Mouse (Mus musculus): Measurements from ENCODE around the gene Ppm1m. TPM values are rescaled to one million over a fixed set of nuclear protein-coding genes. Genes with fewer than 3 reads are reported as not detected.
A peak's percentile ranks its signal among the peaks of the same experiment; 100 is the strongest.

The Ppm1m gene
- polyA plus RNA-seq, 1 experiment from 2014 or later: 11.3 TPM

- Histone ChIP-seq H3K9me3 (ENCODE audit: control insufficient read depth, low read length) (no peaks in the 10 kb centered on the region), H3K27ac (replicated peaks; ENCODE audit: low read depth, low read length) (peak overlapping the region; percentile 68; the same call in 1 of the 2 replicates), H3K4me1 (ENCODE audit: control insufficient read depth, insufficient read depth, low read length) (peaks cover 23% of the 10 kb centered on the region), H3K4me3 (replicated peaks; ENCODE audit: low read depth, low read length) (no peak overlapping the region), H3K4me2 (ENCODE audit: low read length) (no peak overlapping the region), H3K9ac (replicated peaks; ENCODE audit: low read length) (no peak overlapping the region), H3K27me3 (ENCODE audit: control insufficient read depth, insufficient read depth, low read length) (no peaks in the 10 kb centered on the region), H3K36me3 (ENCODE audit: control insufficient read depth, insufficient read depth, low read length) (peaks cover 49% of the 10 kb centered on the region)
- ATAC-seq (ENCODE audit: low FRiP score, low TSS enrichment) (no peak), DNase-seq (no peak)
- 90% methylated on average over 9 of the region's 9 CpGs for WGBS
These were observed 45.4 kb downstream of the Ppm1m start for GRCm38 (mm10) chr9:106154106-106154505.

- Histone ChIP-seq H3K9me3 (ENCODE audit: control insufficient read depth, low read length) (no peaks in the 10 kb centered on the region), H3K4me3 (replicated peaks; ENCODE audit: low read depth, low read length) (peak overlapping the region; percentile 86), H3K27me3 (ENCODE audit: control insufficient read depth, insufficient read depth, low read length) (no peaks in the 10 kb centered on the region), H3K36me3 (ENCODE audit: control insufficient read depth, insufficient read depth, low read length) (peaks cover 41% of the 10 kb centered on the region), H3K4me2 (ENCODE audit: low read length) (peak overlapping the region; percentile 91), H3K9ac (replicated peaks; ENCODE audit: low read length) (peak overlapping the region; percentile 98), H3K4me1 (ENCODE audit: control insufficient read depth, insufficient read depth, low read length) (peaks cover 28% of the 10 kb centered on the region), H3K27ac (replicated peaks; ENCODE audit: low read depth, low read length) (peak overlapping the region; percentile 98)
- WGBS: 5% methylated on average over 10 of the region's 10 CpGs
- DNase-seq: peak; percentile 54
- ATAC-seq (ENCODE audit: low FRiP score, low TSS enrichment): no peak
These were observed 50.2 kb downstream of the Ppm1m start for GRCm38 (mm10) chr9:106149399-106149754.

GRCm38 (mm10) chr9:106148541-106149398 is 50.8 kb downstream of the Ppm1m start:
- Histone ChIP-seq H3K27ac (replicated peaks; ENCODE audit: low read depth, low read length) (peak overlapping the region; percentile 98), H3K4me3 (replicated peaks; ENCODE audit: low read depth, low read length) (peak overlapping the region; percentile 86), H3K9ac (replicated peaks; ENCODE audit: low read length) (peak overlapping the region; percentile 98), H3K27me3 (ENCODE audit: control insufficient read depth, insufficient read depth, low read length) (no peaks in the 10 kb centered on the region), H3K36me3 (ENCODE audit: control insufficient read depth, insufficient read depth, low read length) (peaks cover 35% of the 10 kb centered on the region), H3K9me3 (ENCODE audit: control insufficient read depth, low read length) (no peaks in the 10 kb centered on the region), H3K4me2 (ENCODE audit: low read length) (peak overlapping the region; percentile 91), H3K4me1 (ENCODE audit: control insufficient read depth, insufficient read depth, low read length) (peaks cover 28% of the 10 kb centered on the region)
- ATAC-seq (ENCODE audit: low FRiP score, low TSS enrichment): peak; percentile 76
- under 1% methylated on average over 36 of the region's 36 CpGs for WGBS
- DNase-seq: peak; percentile 83

- Histone ChIP-seq H3K9ac (replicated peaks; ENCODE audit: low read length) (peak overlapping the region; percentile 98), H3K4me3 (replicated peaks; ENCODE audit: low read depth, low read length) (peak overlapping the region; percentile 86), H3K4me1 (ENCODE audit: control insufficient read depth, insufficient read depth, low read length) (peaks cover 28% of the 10 kb centered on the region), H3K36me3 (ENCODE audit: control insufficient read depth, insufficient read depth, low read length) (peaks cover 27% of the 10 kb centered on the region), H3K4me2 (ENCODE audit: low read length) (peak overlapping the region; percentile 91), H3K27ac (replicated peaks; ENCODE audit: low read depth, low read length) (peak overlapping the region; percentile 98), H3K9me3 (ENCODE audit: control insufficient read depth, low read length) (no peaks in the 10 kb centered on the region), H3K27me3 (ENCODE audit: control insufficient read depth, insufficient read depth, low read length) (no peaks in the 10 kb centered on the region)
- peak; percentile 71 for ATAC-seq (ENCODE audit: low FRiP score, low TSS enrichment)
- 3% methylated on average over 8 of the region's 10 CpGs for WGBS
- peak; percentile 80 for DNase-seq
These were observed 51.6 kb downstream of the Ppm1m start for GRCm38 (mm10) chr9:106147851-106148431.

GRCm38 (mm10) chr9:106147281-106147680 is 52.3 kb downstream of the Ppm1m start:
- peak overlapping the region; percentile 91 for H3K4me2 ChIP-seq (ENCODE audit: low read length)
- H3K4me1 ChIP-seq (ENCODE audit: control insufficient read depth, insufficient read depth, low read length): peaks cover 28% of the 10 kb centered on the region
- 31% methylated on average over 5 of the region's 5 CpGs for WGBS
- peaks cover 20% of the 10 kb centered on the region for H3K36me3 ChIP-seq (ENCODE audit: control insufficient read depth, insufficient read depth, low read length)
- H3K4me3 ChIP-seq (replicated peaks; ENCODE audit: low read depth, low read length): peak overlapping the region; percentile 86
- no peak for DNase-seq
- H3K27ac ChIP-seq (replicated peaks; ENCODE audit: low read depth, low read length): peak overlapping the region; percentile 98
- H3K27me3 ChIP-seq (ENCODE audit: control insufficient read depth, insufficient read depth, low read length): no peaks in the 10 kb centered on the region
- no peaks in the 10 kb centered on the region for H3K9me3 ChIP-seq (ENCODE audit: control insufficient read depth, low read length)
- no peak for ATAC-seq (ENCODE audit: low FRiP score, low TSS enrichment)
- H3K9ac ChIP-seq (replicated peaks; ENCODE audit: low read length): peak overlapping the region; percentile 98

GRCm38 (mm10) chr9:106145582-106145981 is 54.0 kb downstream of the Ppm1m start:
- Histone ChIP-seq H3K27ac (replicated peaks; ENCODE audit: low read depth, low read length) (no peak overlapping the region), H3K4me3 (replicated peaks; ENCODE audit: low read depth, low read length) (no peak overlapping the region), H3K27me3 (ENCODE audit: control insufficient read depth, insufficient read depth, low read length) (no peaks in the 10 kb centered on the region), H3K9me3 (ENCODE audit: control insufficient read depth, low read length) (no peaks in the 10 kb centered on the region), H3K9ac (replicated peaks; ENCODE audit: low read length) (no peak overlapping the region), H3K4me2 (ENCODE audit: low read length) (no peak overlapping the region), H3K36me3 (ENCODE audit: control insufficient read depth, insufficient read depth, low read length) (peaks cover 6% of the 10 kb centered on the region; the same call in 1 of the 2 replicates), H3K4me1 (ENCODE audit: control insufficient read depth, insufficient read depth, low read length) (peaks cover 20% of the 10 kb centered on the region)
- DNase-seq (no peak), ATAC-seq (ENCODE audit: low FRiP score, low TSS enrichment) (no peak)
- WGBS: 86% methylated on average over 2 of the region's 2 CpGs

MicroRNA genes within 50 kb of the gene (microRNA counts, 519-probe panel; counts per million panel counts)
- microRNA mmu-let-7g: 7,499 counts per million, percentile 93 among the panel's probes with 10 or more counts

Small RNA genes within 50 kb of the gene (microRNA-seq; reads per million reads assigned to microRNA genes)
- gene Mir135a-1 (468 reads per million, percentile 72 among the genes with 10 or more reads in this experiment), gene Mirlet7g (59,820 reads per million, percentile 100 among the genes with 10 or more reads in this experiment)

Other genes with a start within 250 kb of the Ppm1m start
- 0.11 and 0.18 TPM in 2 replicates for gene Col6a5, start 239.1 kb downstream of the Ppm1m start, polyA plus RNA-seq (2014; fragmentation: Nextera tagmentation; extraction: Ambion mirVana)
- 0.38 and 0.81 TPM in 2 replicates for gene Col6a4, start 103.0 kb downstream of the Ppm1m start, polyA plus RNA-seq (2014; fragmentation: Nextera tagmentation; extraction: Ambion mirVana)
- gene Glyctk, start 41.6 kb downstream of the Ppm1m start, polyA plus RNA-seq (2014; fragmentation: Nextera tagmentation; extraction: Ambion mirVana): 4.6 and 6.8 TPM in 2 replicates
- gene Wdr82, start 28.8 kb downstream of the Ppm1m start, polyA plus RNA-seq (2014; fragmentation: Nextera tagmentation; extraction: Ambion mirVana): 54.0 and 75.3 TPM in 2 replicates
- 46.4 and 55.4 TPM in 2 replicates for gene Twf2, start 3.4 kb upstream of the Ppm1m start, polyA plus RNA-seq (2014; fragmentation: Nextera tagmentation; extraction: Ambion mirVana)
- gene Tlr9, start 22.9 kb upstream of the Ppm1m start, polyA plus RNA-seq (2014; fragmentation: Nextera tagmentation; extraction: Ambion mirVana): 0.08 and 0.09 TPM in 2 replicates
- gene Alas1, start 48.9 kb upstream of the Ppm1m start, polyA plus RNA-seq (2014; fragmentation: Nextera tagmentation; extraction: Ambion mirVana): 93.0 and 101 TPM in 2 replicates
- 7.1 and 8.4 TPM in 2 replicates for gene Poc1a, start 81.3 kb upstream of the Ppm1m start, polyA plus RNA-seq (2014; fragmentation: Nextera tagmentation; extraction: Ambion mirVana)
- gene Dusp7, start 168.9 kb upstream of the Ppm1m start, polyA plus RNA-seq (2014; fragmentation: Nextera tagmentation; extraction: Ambion mirVana): 16.2 and 19.9 TPM in 2 replicates
- 708 and 777 TPM in 2 replicates for gene Rpl29, start 229.7 kb upstream of the Ppm1m start, polyA plus RNA-seq (2014; fragmentation: Nextera tagmentation; extraction: Ambion mirVana)
- 19.1 and 21.6 TPM in 2 replicates for gene Acy1, start 238.6 kb upstream of the Ppm1m start, polyA plus RNA-seq (2014; fragmentation: Nextera tagmentation; extraction: Ambion mirVana)
- 6.0 and 6.8 TPM in 2 replicates for gene Abhd14b, start 247.7 kb upstream of the Ppm1m start, polyA plus RNA-seq (2014; fragmentation: Nextera tagmentation; extraction: Ambion mirVana)
- gene Abhd14a, start 247.9 kb upstream of the Ppm1m start, polyA plus RNA-seq (2014; fragmentation: Nextera tagmentation; extraction: Ambion mirVana): 51.2 and 68.8 TPM in 2 replicates